Mouse (Mus musculus) adipose tissue, adult 10 weeks (tissue): Measurements from ENCODE around the gene Gltpd2. TPM values are rescaled to one million over a fixed set of nuclear protein-coding genes. Genes with fewer than 3 reads are reported as not detected.

Experiments
- polyA plus RNA-seq: library from polyadenylated mRNA; stranded (reverse); fragments of 350-450 nt; fragmentation: Illumina TruSeq; extraction: RNeasy Lipid Tissue Mini Kit (QIAGEN cat#74804); gene quantifications from one replicate; pipeline ENCODE4 v1.2.3, GENCODE M21; 2014; ENCODE audit warnings: low read depth, low replicate concordance

Gltpd2 gene
- not detected for polyA plus RNA-seq

DNA sequence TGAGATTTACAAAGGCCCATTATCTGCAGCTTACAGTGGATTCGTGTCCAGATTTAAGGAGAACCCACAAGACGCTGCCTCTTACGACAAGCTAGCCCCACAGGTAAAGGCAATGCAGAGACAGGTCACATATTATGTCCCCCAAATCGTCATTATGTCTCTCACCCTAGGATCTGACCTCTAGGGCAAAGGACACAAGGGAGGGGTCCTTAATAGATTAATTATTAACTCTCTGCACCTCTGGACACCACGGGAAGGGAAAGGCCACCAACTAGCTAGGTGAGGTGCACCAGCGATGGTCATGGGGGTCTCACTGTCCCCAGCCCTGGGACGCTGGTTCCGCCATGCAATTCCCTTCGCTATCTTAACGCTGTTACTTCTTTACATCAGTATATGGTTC lies at the start of gene Gltpd2:
Gene Gltpd2 (plus strand): TSS at position 274 of the 400 bp plus-strand sequence.

DNA sequence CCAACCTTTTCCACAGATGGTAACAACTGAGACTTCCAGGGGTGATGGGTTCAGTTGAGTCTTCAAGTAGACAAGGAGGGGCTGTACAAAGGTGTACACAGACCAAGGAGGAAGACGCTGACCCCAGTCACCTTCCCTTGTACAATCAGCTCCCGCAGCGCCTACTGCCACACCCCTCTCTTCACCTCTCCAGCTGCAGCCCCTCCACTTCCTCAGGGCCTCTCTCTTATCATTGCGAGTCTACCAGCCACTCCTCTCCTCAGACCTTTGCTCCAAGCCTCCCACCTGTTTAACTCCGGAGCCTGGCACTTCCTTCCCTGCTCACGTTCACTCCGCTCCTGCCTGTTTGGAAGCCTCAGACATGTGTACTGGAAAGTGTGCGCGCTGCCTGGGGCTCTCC lies 14.0 kb upstream of the Gltpd2 start, which contains the start of gene Tm4sf5:
Gene Tm4sf5 (plus strand): TSS at position 275 of the 400 bp plus-strand sequence.

DNA sequence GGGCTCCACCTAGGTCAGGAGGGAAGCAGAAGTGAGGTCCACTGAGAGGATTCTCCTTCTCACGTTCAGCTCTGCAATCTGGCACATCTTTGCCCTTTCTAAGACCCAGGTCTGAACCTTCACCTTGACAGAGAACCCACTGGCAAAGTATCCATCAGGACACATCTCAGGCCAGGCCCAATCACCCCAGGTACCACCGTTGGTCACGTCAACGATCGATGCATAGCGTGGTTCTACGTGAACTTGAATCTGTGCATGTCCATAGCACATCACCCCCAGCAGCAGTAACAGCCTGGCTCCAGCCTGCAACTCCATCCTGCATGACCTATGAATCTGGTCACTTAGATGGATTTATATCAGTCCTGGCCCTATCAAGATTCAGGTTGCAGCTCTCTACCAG lies 4.7 kb upstream of the Gltpd2 start, which contains the start of gene Vmo1:
Gene Vmo1 (minus strand): TSS at position 329 of the 400 bp plus-strand sequence.

DNA sequence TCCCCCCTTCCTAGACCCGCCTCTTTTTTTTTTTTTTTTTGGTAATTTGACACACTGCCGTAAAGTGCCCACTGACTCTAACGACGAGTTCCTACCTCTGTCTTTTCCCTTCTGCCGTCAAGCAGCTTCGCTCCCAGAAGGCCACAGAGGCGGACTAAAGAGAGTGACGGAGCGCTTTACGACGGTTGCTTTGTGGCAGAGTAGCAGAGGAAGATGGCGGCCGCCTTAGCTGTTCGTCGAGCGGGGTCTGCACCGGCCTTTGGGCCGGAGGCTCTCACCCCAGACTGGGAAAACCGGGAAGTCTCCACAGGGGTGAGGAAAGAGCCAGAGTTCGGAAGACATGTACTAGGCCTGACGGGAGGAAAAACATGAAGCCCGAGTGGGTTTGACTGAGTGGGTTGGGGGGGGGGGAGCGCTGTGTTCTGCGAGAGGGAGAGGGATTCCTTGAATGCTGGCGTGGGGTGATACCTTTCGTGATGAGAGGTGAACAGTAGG lies 6.2 kb downstream of the Gltpd2 start, which contains the start of gene Psmb6:
Gene Psmb6 (plus strand): TSS at position 184 of the 495 bp plus-strand sequence.

DNA sequence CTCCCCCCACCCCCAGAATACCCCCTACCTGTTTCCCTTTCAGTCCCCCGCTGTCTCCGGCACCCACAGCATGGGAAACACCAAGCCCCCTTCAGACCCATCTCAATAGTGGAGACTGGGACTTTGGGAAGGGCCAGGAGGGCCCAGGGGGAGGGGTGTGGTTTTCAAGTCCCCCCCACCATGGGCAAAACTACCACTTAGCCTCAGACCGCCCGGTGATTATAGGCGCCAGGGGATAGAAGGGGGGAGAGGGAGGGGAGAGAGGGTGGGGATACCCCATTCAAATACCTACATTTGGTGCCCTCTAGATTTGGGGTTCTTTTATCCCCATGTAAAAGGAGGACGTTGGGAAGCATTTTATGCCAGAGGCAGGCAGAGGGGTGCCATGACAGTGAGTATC lies 13.8 kb downstream of the Gltpd2 start, which contains the start of gene Gm40193:
Gene Gm40193 (minus strand): TSS at position 101 of the 400 bp plus-strand sequence.

DNA sequence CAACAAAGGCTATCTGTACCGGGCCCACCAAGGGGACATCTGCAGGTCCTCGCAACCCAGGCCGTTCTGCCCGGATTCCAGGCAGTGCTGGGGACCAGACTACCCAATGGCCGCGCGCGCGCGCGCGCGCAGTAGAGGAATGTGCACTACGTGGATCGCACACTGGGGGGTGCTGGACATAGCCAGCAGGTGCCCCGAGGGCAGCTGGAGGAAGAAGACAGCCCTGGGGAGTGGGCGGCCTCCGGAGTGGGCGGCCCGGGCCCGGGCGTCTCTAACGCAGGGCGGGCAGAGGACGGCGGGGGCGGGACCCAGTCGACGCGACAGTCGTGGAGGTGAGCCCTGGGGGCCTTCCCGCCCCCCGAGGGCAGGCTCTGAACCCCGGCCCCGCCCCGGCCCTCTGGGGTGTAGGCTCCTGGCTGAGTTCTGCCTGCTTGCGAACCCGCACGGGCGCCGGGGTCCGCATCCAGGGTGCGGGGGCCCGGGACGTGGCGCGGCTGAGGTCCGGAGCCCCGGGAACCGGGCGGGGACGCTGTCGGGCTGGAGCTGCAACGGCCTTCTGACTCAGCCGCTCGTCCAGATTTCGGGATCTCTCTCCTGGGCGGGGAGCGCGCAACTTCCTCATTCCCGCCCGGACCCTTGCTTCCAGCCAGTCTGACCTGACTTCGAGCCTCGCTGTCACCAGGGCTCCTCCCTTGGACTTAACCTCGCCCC lies 21.0 kb downstream of the Gltpd2 start, which contains the start of gene Pld2:
Gene Pld2 (plus strand): TSS at position 188 of the 711 bp plus-strand sequence.

DNA sequence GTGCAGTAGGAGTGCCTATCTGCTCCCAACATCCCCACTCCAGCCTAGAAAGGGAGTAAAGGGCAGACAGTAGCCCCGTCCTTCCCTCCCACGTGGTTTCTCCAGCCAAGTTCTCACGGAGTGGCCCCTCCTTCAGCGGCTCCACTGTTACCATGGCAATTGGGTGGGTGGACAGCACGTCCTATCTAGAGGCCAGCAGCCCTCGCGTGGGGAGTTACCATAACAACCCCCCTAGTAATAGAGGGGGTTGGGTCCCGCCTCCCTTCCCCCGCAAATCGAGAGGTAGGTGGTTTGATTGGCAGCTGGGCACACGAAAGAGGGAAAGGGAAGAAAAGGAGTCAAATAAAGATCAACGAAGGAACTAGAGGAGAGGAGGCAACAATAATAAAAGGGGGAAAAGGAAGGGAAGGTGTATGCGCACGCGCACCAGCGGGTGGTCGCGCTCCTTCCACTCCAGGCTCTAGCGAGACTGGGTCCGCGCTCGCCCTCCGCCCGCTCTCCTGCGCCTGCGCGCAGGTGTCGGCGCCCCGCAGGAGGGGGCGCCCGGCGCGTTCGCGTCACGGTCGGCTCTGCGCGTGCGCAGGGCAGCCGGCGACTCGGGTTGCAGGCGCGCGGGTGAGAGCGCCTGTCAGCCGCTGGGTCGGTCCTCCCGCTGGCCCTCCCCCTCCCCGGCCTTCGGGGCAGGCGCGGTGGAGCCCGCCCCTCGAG lies 43.4 kb downstream of the Gltpd2 start, which contains the start of gene Mink1:
Gene Mink1 (plus strand): TSS at position 595 of the 708 bp plus-strand sequence.

Other genes with a start within 250 kb of the Gltpd2 start
- 2.6 TPM for gene Alox12e, start 196.6 kb upstream of the Gltpd2 start, polyA plus RNA-seq
- 2.4 TPM for gene Alox15, start 167.2 kb upstream of the Gltpd2 start, polyA plus RNA-seq
- gene Pelp1, start 109.2 kb upstream of the Gltpd2 start, polyA plus RNA-seq = 15.2 TPM
- gene Arrb2, start 86.6 kb upstream of the Gltpd2 start, polyA plus RNA-seq = 45.5 TPM
- gene Med11, start 67.3 kb upstream of the Gltpd2 start, polyA plus RNA-seq = 24.2 TPM
- gene Zmynd15, start 59.8 kb upstream of the Gltpd2 start, polyA plus RNA-seq = 5.6 TPM
- gene Cxcl16, start 59.2 kb upstream of the Gltpd2 start, polyA plus RNA-seq = 14.8 TPM
- gene Tm4sf5, start 14.0 kb upstream of the Gltpd2 start, polyA plus RNA-seq = not detected
- not detected for gene Vmo1, start 4.6 kb upstream of the Gltpd2 start, polyA plus RNA-seq
- gene Psmb6, start 6.2 kb downstream of the Gltpd2 start, polyA plus RNA-seq = 235 TPM
- gene Gm40193, start 13.7 kb downstream of the Gltpd2 start, polyA plus RNA-seq = not detected
- 19.3 TPM for gene Pld2, start 20.9 kb downstream of the Gltpd2 start, polyA plus RNA-seq
- gene Mink1, start 43.7 kb downstream of the Gltpd2 start, polyA plus RNA-seq = 74.4 TPM
- 9.8 TPM for gene 4930544D05Rik, start 96.7 kb downstream of the Gltpd2 start, polyA plus RNA-seq
- gene Chrne, start 100.0 kb downstream of the Gltpd2 start, polyA plus RNA-seq = 0.88 TPM
- not detected for gene Gp1ba, start 119.9 kb downstream of the Gltpd2 start, polyA plus RNA-seq
- 80.8 TPM for gene Rnf167, start 128.0 kb downstream of the Gltpd2 start, polyA plus RNA-seq
- 126 TPM for gene Slc25a11, start 128.3 kb downstream of the Gltpd2 start, polyA plus RNA-seq
- gene Pfn1, start 135.4 kb downstream of the Gltpd2 start, polyA plus RNA-seq = 446 TPM
- 36.3 TPM for gene Eno3, start 138.0 kb downstream of the Gltpd2 start, polyA plus RNA-seq
- gene Spag7, start 150.2 kb downstream of the Gltpd2 start, polyA plus RNA-seq = 75.7 TPM
- 27.5 TPM for gene Camta2, start 168.9 kb downstream of the Gltpd2 start, polyA plus RNA-seq
- 21.7 TPM for gene Inca1, start 181.0 kb downstream of the Gltpd2 start, polyA plus RNA-seq
- gene Kif1c, start 181.4 kb downstream of the Gltpd2 start, polyA plus RNA-seq = 97.3 TPM
- 6.4 TPM for gene Zfp3, start 245.0 kb downstream of the Gltpd2 start, polyA plus RNA-seq